10 mouse cellular contexts compared by ENCODE assay signal in the genomic region with DNA sequence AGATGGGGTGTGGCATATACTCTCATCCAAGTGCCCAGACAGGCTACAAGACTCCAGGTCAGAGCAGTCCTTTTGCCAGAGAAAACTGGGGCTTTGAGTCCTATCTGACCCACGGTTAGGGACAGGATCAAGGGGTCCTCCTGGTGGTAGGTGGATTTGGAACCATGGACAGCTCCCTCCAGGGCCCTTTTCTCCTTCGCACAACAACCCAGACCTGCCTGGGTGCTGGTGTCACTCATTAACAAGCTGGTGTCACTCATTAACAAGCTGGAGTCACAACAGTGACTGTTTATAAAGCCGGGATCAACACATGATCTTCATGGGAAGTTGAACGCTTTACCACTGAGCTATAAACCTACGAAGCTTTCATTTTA.
A peak's percentile ranks its signal among the peaks of the same experiment; 100 is the strongest.
DNase-seq lines count a peak whose midpoint lies in the region; ATAC-seq lines count a peak whose summit lies in the region.
"Had no signal": no experiment of that assay in that cellular context is flagged by ENCODE, and none has a peak within 500 bp of the region (broad histone marks: within the 10 kb centered on the region; RNA-seq: fewer than 3 reads in every experiment).

No protein-coding gene starts in this region.

- peak overlapping the region; percentile 67 for H3K27ac ChIP-seq in midbrain, embryonic 13.5 days
- no peak overlapping the region for H3K27ac ChIP-seq in midbrain, embryonic 16.5 days (ENCODE audit: low read length)
- H3K27ac ChIP-seq in forebrain, embryonic 16.5 days (ENCODE audit: low read length) = peak overlapping the region; percentile 65
- H3K27ac ChIP-seq in neural tube, embryonic 12.5 days = no peak overlapping the region
- H3K27ac ChIP-seq: limb, embryonic 15.5 days had no signal

- H3K4me3 ChIP-seq in midbrain, embryonic 13.5 days (replicated peaks) = no peak overlapping the region
- H3K4me3 ChIP-seq in midbrain, embryonic 16.5 days (ENCODE audit: low read depth, low read length) = no peak overlapping the region
- no peak overlapping the region for H3K4me3 ChIP-seq in forebrain, embryonic 16.5 days (replicated peaks; ENCODE audit: low read length)
- no peak overlapping the region for H3K4me3 ChIP-seq in neural tube, embryonic 12.5 days
- H3K4me3 ChIP-seq: heart, embryonic 12.5 days; limb, embryonic 15.5 days had no signal

- 28% methylated on average over 5 of the region's 5 CpGs for WGBS in midbrain, embryonic 13.5 days
- WGBS in midbrain, embryonic 16.5 days = 32% methylated on average over 5 of the region's 5 CpGs
- WGBS in forebrain, embryonic 16.5 days = 16% methylated on average over 5 of the region's 5 CpGs
- 16% methylated on average over 5 of the region's 5 CpGs for WGBS in neural tube, embryonic 12.5 days

- peak; percentile 84 for DNase-seq in kidney, postnatal 10 days
- no peak for DNase-seq in testis, postnatal 14 days (ENCODE audit: low spot score)
- no peak for DNase-seq in heart, adult 18-20 months

- no peak overlapping the region for H3K9ac ChIP-seq in midbrain, embryonic 13.5 days (replicated peaks)
- no peak overlapping the region for H3K9ac ChIP-seq in midbrain, embryonic 16.5 days (ENCODE audit: low read depth, low read length)
- H3K9ac ChIP-seq in forebrain, embryonic 16.5 days (replicated peaks; ENCODE audit: low read depth, low read length) = no peak overlapping the region
- no peak overlapping the region for H3K9ac ChIP-seq in neural tube, embryonic 12.5 days
- H3K9ac ChIP-seq: heart, embryonic 12.5 days; limb, embryonic 15.5 days had no signal

- no peaks in the 10 kb centered on the region for H3K36me3 ChIP-seq in midbrain, embryonic 13.5 days
- no peaks in the 10 kb centered on the region for H3K36me3 ChIP-seq in midbrain, embryonic 16.5 days (ENCODE audit: control insufficient read depth, insufficient read depth, low read length)
- H3K36me3 ChIP-seq in forebrain, embryonic 16.5 days (ENCODE audit: control insufficient read depth, insufficient read depth) = no peaks in the 10 kb centered on the region
- no peaks in the 10 kb centered on the region for H3K36me3 ChIP-seq in neural tube, embryonic 12.5 days
- H3K36me3 ChIP-seq: heart, embryonic 12.5 days; limb, embryonic 15.5 days had no signal

- no peak overlapping the region for H3K4me2 ChIP-seq in midbrain, embryonic 13.5 days (replicated peaks)
- H3K4me2 ChIP-seq in midbrain, embryonic 16.5 days (ENCODE audit: low read length) = no peak overlapping the region
- H3K4me2 ChIP-seq in forebrain, embryonic 16.5 days (ENCODE audit: low read length) = no peak overlapping the region
- H3K4me2 ChIP-seq in neural tube, embryonic 12.5 days (replicated peaks) = peak overlapping the region; percentile 36
- H3K4me2 ChIP-seq: heart, embryonic 12.5 days; limb, embryonic 15.5 days had no signal

- H3K4me1 ChIP-seq in midbrain, embryonic 13.5 days (replicated peaks) = peaks cover 49% of the 10 kb centered on the region
- peaks cover 26% of the 10 kb centered on the region for H3K4me1 ChIP-seq in midbrain, embryonic 16.5 days (ENCODE audit: control insufficient read depth, insufficient read depth, low read length)
- H3K4me1 ChIP-seq in forebrain, embryonic 16.5 days (replicated peaks; ENCODE audit: control insufficient read depth, insufficient read depth, low read length) = peaks cover 45% of the 10 kb centered on the region
- peaks cover 46% of the 10 kb centered on the region for H3K4me1 ChIP-seq in neural tube, embryonic 12.5 days
- H3K4me1 ChIP-seq: heart, embryonic 12.5 days had no signal

- ATAC-seq in midbrain, embryonic 13.5 days = peak; percentile 5; the same call in 1 of the 2 replicates
- no peak for ATAC-seq in midbrain, embryonic 16.5 days
- no peak for ATAC-seq in forebrain, embryonic 16.5 days
- no peak for ATAC-seq in neural tube, embryonic 12.5 days (ENCODE audit: low FRiP score, low read depth)
- ATAC-seq in erythroid progenitor cell, adult 5-6 weeks (replicated peaks; ENCODE audit: low FRiP score, poor library complexity, severe bottlenecking) = no peak

- H3K27me3 ChIP-seq in midbrain, embryonic 13.5 days = peaks cover 23% of the 10 kb centered on the region
- no peaks in the 10 kb centered on the region for H3K27me3 ChIP-seq in midbrain, embryonic 16.5 days (ENCODE audit: control insufficient read depth, insufficient read depth, low read depth, low read length)
- no peaks in the 10 kb centered on the region for H3K27me3 ChIP-seq in forebrain, embryonic 16.5 days (replicated peaks; ENCODE audit: control insufficient read depth, insufficient read depth, low read length)
- peaks cover 13% of the 10 kb centered on the region; the same call in 1 of the 2 replicates for H3K27me3 ChIP-seq in neural tube, embryonic 12.5 days (replicated peaks)

- no peaks in the 10 kb centered on the region for H3K9me3 ChIP-seq in midbrain, embryonic 13.5 days
- no peaks in the 10 kb centered on the region for H3K9me3 ChIP-seq in midbrain, embryonic 16.5 days (replicated peaks; ENCODE audit: control insufficient read depth, low read length, poor library complexity, severe bottlenecking)
- H3K9me3 ChIP-seq in forebrain, embryonic 16.5 days (ENCODE audit: control insufficient read depth, low read length) = no peaks in the 10 kb centered on the region
- H3K9me3 ChIP-seq in neural tube, embryonic 12.5 days = no peaks in the 10 kb centered on the region
- H3K9me3 ChIP-seq: heart, embryonic 12.5 days; limb, embryonic 15.5 days had no signal

Comparison
In these comparisons a context has a peak if more than half of its experiments do, and no peak if none do; other contexts are left out.
1. H3K27ac ChIP-seq: peak in midbrain, embryonic 13.5 days (single experiment) and forebrain, embryonic 16.5 days (single experiment); none in midbrain, embryonic 16.5 days (single experiment) and neural tube, embryonic 12.5 days (single experiment).